Comparison of ENCODE assay signal across 7 mouse cellular contexts in the genomic region with DNA sequence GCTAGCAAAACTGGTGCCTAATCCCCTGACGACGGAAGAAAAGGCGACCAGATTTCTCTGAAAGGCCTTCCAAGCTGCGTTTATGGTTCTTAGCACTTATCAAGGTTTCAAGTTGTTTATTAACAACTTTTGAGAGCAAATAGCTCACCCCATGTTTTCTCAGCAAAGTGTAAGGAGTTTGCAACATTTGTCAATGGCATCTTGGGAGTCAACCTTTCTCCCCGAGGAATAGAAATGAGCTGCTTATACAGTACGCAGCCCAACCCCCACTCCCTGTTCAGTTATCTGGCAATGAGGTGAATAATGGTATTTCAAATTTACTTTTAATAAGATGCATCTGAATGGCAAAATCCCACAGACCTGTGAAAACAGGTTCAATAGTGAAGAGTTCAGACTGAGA. TPM values are rescaled to one million over a fixed set of nuclear protein-coding genes. Genes with fewer than 3 reads are reported as not detected.
DNase-seq lines count a peak whose midpoint lies in the region; ATAC-seq and TF ChIP-seq lines count a peak whose summit lies in the region.

No protein-coding gene starts in this region.

- no peak for DNase-seq in left cerebral cortex, adult 2 months (ENCODE audit: extremely low spot score in 1 of 2, low spot score in 2 of 2)
- DNase-seq in left cerebral cortex, adult 11 months (ENCODE audit: low spot score): no peak
- peak; percentile 44 for DNase-seq in MEL-GATA-1-ER (ENCODE audit: extremely low read depth, low read depth)
- peak; percentile 69 for DNase-seq in embryo, embryonic 11 days
- DNase-seq in midbrain, postnatal 0 days (ENCODE audit: low spot score): peak; percentile 27
- DNase-seq in gastrocnemius, postnatal 36 days: no peak

- no peaks in the 10 kb centered on the region; the same call in 1 of the 2 replicates for H3K4me1 ChIP-seq in intestine, postnatal 0 days (replicated peaks; ENCODE audit: control insufficient read depth, insufficient read depth, low read length)
- no peaks in the 10 kb centered on the region for H3K4me1 ChIP-seq in midbrain, postnatal 0 days (ENCODE audit: insufficient read depth, low read length)

- no peaks in the 10 kb centered on the region for H3K27me3 ChIP-seq in intestine, postnatal 0 days (replicated peaks; ENCODE audit: control insufficient read depth, insufficient read depth, low read length)
- no peaks in the 10 kb centered on the region for H3K27me3 ChIP-seq in midbrain, postnatal 0 days (ENCODE audit: insufficient read depth, low read length)

- intact Hi-C loops in left cerebral cortex, adult 2 months (cut with DNase I): no loop called here
- intact Hi-C loops in gastrocnemius, postnatal 36 days (cut with DNase I): no loop called here

- H3K36me3 ChIP-seq in intestine, postnatal 0 days (ENCODE audit: control insufficient read depth, insufficient read depth): no peaks in the 10 kb centered on the region
- no peaks in the 10 kb centered on the region for H3K36me3 ChIP-seq in midbrain, postnatal 0 days (ENCODE audit: insufficient read depth, low read length)

- peak overlapping the region; percentile 96 for H3K4me3 ChIP-seq in left cerebral cortex, adult 2 months
- H3K4me3 ChIP-seq in intestine, postnatal 0 days (ENCODE audit: low read depth, low read length): peak overlapping the region; percentile 81
- peak overlapping the region; percentile 98 for H3K4me3 ChIP-seq in midbrain, postnatal 0 days (ENCODE audit: low read depth, low read length)

- H3K9ac ChIP-seq in intestine, postnatal 0 days (ENCODE audit: low read depth, low read length): peak overlapping the region; percentile 98
- H3K9ac ChIP-seq in midbrain, postnatal 0 days (replicated peaks; ENCODE audit: low read length, poor library complexity, severe bottlenecking): peak overlapping the region; percentile 76

- 1% methylated on average over 6 of the region's 6 CpGs for WGBS in intestine, postnatal 0 days
- 2% methylated on average over 6 of the region's 6 CpGs for WGBS in midbrain, postnatal 0 days

- no peak for TF ChIP-seq CTCF in left cerebral cortex, adult 2 months (IDR thresholded peaks at IDR 0.05)
- no peak for TF ChIP-seq CTCF in intestine, postnatal 0 days (IDR thresholded peaks at IDR 0.05; ENCODE audit: low read depth)
- TF ChIP-seq CTCF in midbrain, postnatal 0 days (IDR thresholded peaks at IDR 0.05): no peak

- H3K4me2 ChIP-seq in intestine, postnatal 0 days (replicated peaks; ENCODE audit: low read depth): peak overlapping the region; percentile 78
- H3K4me2 ChIP-seq in midbrain, postnatal 0 days (ENCODE audit: low read depth, low read length, poor library complexity, severe bottlenecking): peak overlapping the region; percentile 78

- no peaks in the 10 kb centered on the region for H3K9me3 ChIP-seq in intestine, postnatal 0 days (ENCODE audit: control insufficient read depth)
- no peaks in the 10 kb centered on the region for H3K9me3 ChIP-seq in midbrain, postnatal 0 days (ENCODE audit: low read length)

- no peak for ATAC-seq in intestine, postnatal 0 days
- ATAC-seq in midbrain, postnatal 0 days (ENCODE audit: low FRiP score): no peak

- H3K27ac ChIP-seq in left cerebral cortex, adult 2 months: peak overlapping the region; percentile 21; the same call in 1 of the 2 replicates
- peak overlapping the region; percentile 99 for H3K27ac ChIP-seq in intestine, postnatal 0 days (ENCODE audit: low read depth, low read length)
- peak overlapping the region; percentile 94 for H3K27ac ChIP-seq in midbrain, postnatal 0 days (ENCODE audit: low read depth, low read length)

RNA-seq across cellular contexts. Expression of a gene that starts 0.6 kb away (rescaled TPM):
- total RNA-seq in left cerebral cortex, adult 2 months (2021): 10 to 100 TPM; 11.3 to 13.5 TPM
- 38.7 and 40.7 TPM in 2 replicates for polyA plus RNA-seq in intestine, postnatal 0 days (2015; fragmentation: Nextera tagmentation; extraction: Ambion mirVana)
- total RNA-seq in midbrain, postnatal 0 days (2014; rRNA removed): 16.6 and 34.5 TPM in 2 replicates
- polyA plus RNA-seq in midbrain, postnatal 0 days (2015; fragmentation: Nextera tagmentation; extraction: Ambion mirVana): 21.5 and 25.8 TPM in 2 replicates
- total RNA-seq in gastrocnemius, postnatal 36 days (2021): 1 to 10 TPM; 6.7 to 8.2 TPM

Comparison
In these comparisons a context has a peak if more than half of its experiments do, and no peak if none do; other contexts are left out.
1. DNase-seq: peak in MEL-GATA-1-ER (single experiment), embryo, embryonic 11 days (single experiment) and midbrain, postnatal 0 days (single experiment); none in left cerebral cortex, adult 2 months (0 of 2), left cerebral cortex, adult 11 months (single experiment) and gastrocnemius, postnatal 36 days (0 of 2).
2. H3K27ac ChIP-seq: peak in every context shown above with its lines; median percentile 99 in intestine, postnatal 0 days; 94 in midbrain, postnatal 0 days; 21 in left cerebral cortex, adult 2 months.
3. Peak in every context shown above with its lines, with median percentiles within 50 percentile points of each other: H3K4me3 ChIP-seq.